Mouse (Mus musculus): ENCODE data around the gene Ccdc163. TPM values are rescaled to one million over a fixed set of nuclear protein-coding genes. Genes with fewer than 3 reads are reported as not detected.
A peak's percentile ranks its signal among the peaks of the same experiment; 100 is the strongest.

The Ccdc163 gene
- polyA plus RNA-seq, 1 experiment from 2014 or later, result 10.7 TPM

DNA sequence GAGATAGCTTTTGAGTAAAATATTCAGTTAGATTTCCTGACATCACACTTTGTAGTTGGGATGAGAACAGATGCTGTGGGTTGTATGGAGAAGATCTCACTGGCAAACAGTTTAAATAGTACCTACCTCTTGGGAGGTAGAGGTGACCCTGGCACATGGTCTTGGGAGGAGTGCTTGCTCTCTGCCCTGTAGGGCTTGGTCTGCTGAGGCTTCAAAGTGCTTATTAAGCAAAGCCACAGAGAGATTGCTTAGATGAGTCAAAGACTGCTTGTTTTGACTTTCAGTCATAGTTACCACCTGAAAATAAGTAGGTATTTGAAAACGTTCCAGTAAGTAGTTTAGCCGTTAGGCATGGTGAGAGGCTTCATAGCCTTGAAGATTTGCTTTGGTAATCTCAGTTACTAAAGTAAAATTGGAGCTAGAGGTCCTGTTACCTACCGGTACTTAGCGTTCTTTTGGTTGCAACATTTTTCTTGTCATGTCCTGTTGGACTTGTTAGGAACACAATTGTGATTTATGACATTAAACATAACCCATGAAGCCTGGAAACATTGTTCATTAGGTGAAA, 18.9 kb upstream of the Ccdc163 start:
- no peak overlapping the region for H3K4me2 ChIP-seq (ENCODE audit: low read length)
- 91% methylated on average over 4 of the region's 4 CpGs for WGBS
- no peaks in the 10 kb centered on the region for H3K27me3 ChIP-seq (ENCODE audit: control insufficient read depth, insufficient read depth, low read depth, low read length)
- no peak for ATAC-seq
- H3K9ac ChIP-seq (ENCODE audit: low read depth, low read length), result no peak overlapping the region
- no peaks in the 10 kb centered on the region for H3K9me3 ChIP-seq (replicated peaks; ENCODE audit: control insufficient read depth, low read length, poor library complexity, severe bottlenecking)
- H3K4me3 ChIP-seq (ENCODE audit: low read depth, low read length), result no peak overlapping the region
- 0 out of 2 replicates have a peak, but pooled peaks cover 8% of the 10 kb centered on the region for H3K36me3 ChIP-seq (ENCODE audit: control insufficient read depth, insufficient read depth, low read length)
- no peak overlapping the region for H3K27ac ChIP-seq (ENCODE audit: low read length)
- H3K4me1 ChIP-seq (ENCODE audit: control insufficient read depth, insufficient read depth, low read length), result peaks cover 11% of the 10 kb centered on the region

DNA sequence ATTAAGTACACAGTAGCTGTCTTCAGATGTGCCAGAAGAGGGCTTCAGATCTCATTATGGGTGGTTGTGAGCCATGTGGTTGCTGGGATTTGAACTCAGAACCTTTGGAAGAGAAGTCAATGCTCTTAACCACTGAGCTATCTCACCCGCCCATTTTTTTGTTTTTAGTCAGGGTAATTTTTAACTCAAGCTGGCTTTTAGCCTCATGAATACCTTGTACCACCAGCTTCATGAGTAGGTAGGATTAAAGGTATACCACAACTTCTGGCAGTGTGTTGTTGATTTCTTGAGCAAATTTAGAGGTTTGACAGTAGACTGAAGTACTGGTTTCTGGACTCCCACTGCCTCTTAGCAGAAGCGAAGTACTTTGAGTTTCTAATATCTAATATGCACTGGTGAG, 16.2 kb upstream of the Ccdc163 start:
- Histone ChIP-seq H3K9ac (ENCODE audit: low read depth, low read length) (no peak overlapping the region), H3K9me3 (replicated peaks; ENCODE audit: control insufficient read depth, low read length, poor library complexity, severe bottlenecking) (no peaks in the 10 kb centered on the region), H3K4me3 (ENCODE audit: low read depth, low read length) (no peak overlapping the region), H3K27me3 (ENCODE audit: control insufficient read depth, insufficient read depth, low read depth, low read length) (no peaks in the 10 kb centered on the region), H3K36me3 (ENCODE audit: control insufficient read depth, insufficient read depth, low read length) (peaks cover 12% of the 10 kb centered on the region; the same call in 1 of the 2 replicates), H3K4me1 (ENCODE audit: control insufficient read depth, insufficient read depth, low read length) (peaks cover under 1% of the 10 kb centered on the region; the same call in 1 of the 2 replicates), H3K27ac (ENCODE audit: low read length) (no peak overlapping the region), H3K4me2 (ENCODE audit: low read length) (no peak overlapping the region)
- WGBS, result 89% methylated on average over 2 of the region's 2 CpGs
- no peak for ATAC-seq

- H3K4me2 ChIP-seq (ENCODE audit: low read length), result no peak overlapping the region
- H3K27ac ChIP-seq (ENCODE audit: low read length), result no peak overlapping the region
- 83% methylated on average over 2 of the region's 2 CpGs for WGBS
- no peak overlapping the region for H3K4me3 ChIP-seq (ENCODE audit: low read depth, low read length)
- no peaks in the 10 kb centered on the region for H3K27me3 ChIP-seq (ENCODE audit: control insufficient read depth, insufficient read depth, low read depth, low read length)
- ATAC-seq, result no peak
- H3K4me1 ChIP-seq (ENCODE audit: control insufficient read depth, insufficient read depth, low read length), result no peaks in the 10 kb centered on the region
- peaks cover 17% of the 10 kb centered on the region; the same call in 1 of the 2 replicates for H3K36me3 ChIP-seq (ENCODE audit: control insufficient read depth, insufficient read depth, low read length)
- H3K9ac ChIP-seq (ENCODE audit: low read depth, low read length), result no peak overlapping the region
- H3K9me3 ChIP-seq (replicated peaks; ENCODE audit: control insufficient read depth, low read length, poor library complexity, severe bottlenecking), result no peaks in the 10 kb centered on the region
These were observed 14.5 kb upstream of the Ccdc163 start for GRCm38 (mm10) chr4:116693785-116694184.

DNA sequence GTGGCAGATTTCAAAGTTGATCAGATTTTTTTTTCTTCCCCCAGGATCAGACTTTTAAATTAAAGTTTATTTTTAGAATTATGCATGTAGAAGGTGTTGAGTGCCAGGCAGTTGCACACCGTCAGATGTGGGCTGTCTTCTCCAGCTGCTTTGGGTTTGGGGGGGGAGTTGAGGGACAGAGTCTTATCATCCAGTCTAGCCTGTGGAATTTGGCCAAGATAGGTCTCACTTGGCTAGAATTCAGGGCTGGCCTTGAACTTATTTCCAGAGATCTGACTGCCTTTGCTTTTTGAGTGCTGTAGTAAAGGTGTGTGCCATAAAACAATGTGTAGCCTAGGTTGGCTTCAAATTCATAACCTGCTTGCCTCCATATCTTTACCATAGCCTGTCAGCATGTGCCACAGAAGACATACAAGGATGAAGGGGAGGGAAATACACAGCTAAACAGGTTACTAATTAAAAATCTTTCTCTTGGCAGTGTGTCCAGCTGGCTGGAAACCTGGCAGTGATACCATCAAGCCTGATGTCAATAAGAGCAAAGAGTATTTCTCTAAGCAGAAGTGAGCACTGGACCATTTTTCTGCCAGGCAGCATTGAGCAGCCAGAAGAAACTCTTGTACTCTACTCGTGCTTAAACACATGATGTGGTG, 9.5 kb upstream of the Ccdc163 start:
- WGBS, result 76% methylated on average over 2 of the region's 2 CpGs
- Histone ChIP-seq H3K4me2 (ENCODE audit: low read length) (no peak overlapping the region), H3K27me3 (ENCODE audit: control insufficient read depth, insufficient read depth, low read depth, low read length) (no peaks in the 10 kb centered on the region), H3K9ac (ENCODE audit: low read depth, low read length) (no peak overlapping the region), H3K27ac (ENCODE audit: low read length) (no peak overlapping the region), H3K4me1 (ENCODE audit: control insufficient read depth, insufficient read depth, low read length) (no peaks in the 10 kb centered on the region), H3K4me3 (ENCODE audit: low read depth, low read length) (no peak overlapping the region), H3K36me3 (ENCODE audit: control insufficient read depth, insufficient read depth, low read length) (peaks cover 10% of the 10 kb centered on the region; the same call in 1 of the 2 replicates), H3K9me3 (replicated peaks; ENCODE audit: control insufficient read depth, low read length, poor library complexity, severe bottlenecking) (no peaks in the 10 kb centered on the region)
- ATAC-seq, result no peak

DNA sequence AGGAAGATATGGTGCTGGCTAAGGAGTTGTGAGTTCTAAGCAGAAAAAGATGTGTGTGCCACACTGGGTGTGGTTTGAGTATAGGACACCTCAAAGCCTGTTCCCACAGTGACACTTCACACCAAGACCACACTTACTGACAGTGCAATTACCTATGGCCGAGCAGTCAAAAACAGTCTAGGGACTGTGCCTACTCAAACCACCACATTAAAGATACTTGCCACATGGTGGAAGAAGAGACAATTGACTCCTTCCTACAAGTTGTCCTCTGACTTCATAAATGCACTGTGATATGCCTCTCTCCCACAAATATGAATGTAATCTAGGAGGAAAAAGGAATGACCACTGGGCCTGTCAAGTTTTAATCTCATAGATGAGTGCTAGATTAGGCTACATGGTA, 7.3 kb upstream of the Ccdc163 start:
- Histone ChIP-seq H3K36me3 (ENCODE audit: control insufficient read depth, insufficient read depth, low read length) (0 out of 2 replicates have a peak, but pooled peaks cover 4% of the 10 kb centered on the region), H3K9me3 (replicated peaks; ENCODE audit: control insufficient read depth, low read length, poor library complexity, severe bottlenecking) (no peaks in the 10 kb centered on the region), H3K4me1 (ENCODE audit: control insufficient read depth, insufficient read depth, low read length) (no peaks in the 10 kb centered on the region), H3K9ac (ENCODE audit: low read depth, low read length) (no peak overlapping the region), H3K27me3 (ENCODE audit: control insufficient read depth, insufficient read depth, low read depth, low read length) (no peaks in the 10 kb centered on the region), H3K27ac (ENCODE audit: low read length) (no peak overlapping the region), H3K4me3 (ENCODE audit: low read depth, low read length) (no peak overlapping the region), H3K4me2 (ENCODE audit: low read length) (no peak overlapping the region)
- 97% methylated on average over 1 of the region's 1 CpGs for WGBS
- ATAC-seq, result no peak

- Histone ChIP-seq H3K9ac (ENCODE audit: low read depth, low read length) (no peak overlapping the region), H3K36me3 (ENCODE audit: control insufficient read depth, insufficient read depth, low read length) (no peaks in the 10 kb centered on the region), H3K4me3 (ENCODE audit: low read depth, low read length) (no peak overlapping the region), H3K27me3 (ENCODE audit: control insufficient read depth, insufficient read depth, low read depth, low read length) (no peaks in the 10 kb centered on the region), H3K4me2 (ENCODE audit: low read length) (no peak overlapping the region), H3K27ac (ENCODE audit: low read length) (no peak overlapping the region), H3K4me1 (ENCODE audit: control insufficient read depth, insufficient read depth, low read length) (peaks cover 1% of the 10 kb centered on the region), H3K9me3 (replicated peaks; ENCODE audit: control insufficient read depth, low read length, poor library complexity, severe bottlenecking) (no peaks in the 10 kb centered on the region)
- no peak for ATAC-seq
- 38% methylated on average over 6 of the region's 6 CpGs for WGBS
These were observed 4.5 kb upstream of the Ccdc163 start for GRCm38 (mm10) chr4:116703804-116704203.

DNA sequence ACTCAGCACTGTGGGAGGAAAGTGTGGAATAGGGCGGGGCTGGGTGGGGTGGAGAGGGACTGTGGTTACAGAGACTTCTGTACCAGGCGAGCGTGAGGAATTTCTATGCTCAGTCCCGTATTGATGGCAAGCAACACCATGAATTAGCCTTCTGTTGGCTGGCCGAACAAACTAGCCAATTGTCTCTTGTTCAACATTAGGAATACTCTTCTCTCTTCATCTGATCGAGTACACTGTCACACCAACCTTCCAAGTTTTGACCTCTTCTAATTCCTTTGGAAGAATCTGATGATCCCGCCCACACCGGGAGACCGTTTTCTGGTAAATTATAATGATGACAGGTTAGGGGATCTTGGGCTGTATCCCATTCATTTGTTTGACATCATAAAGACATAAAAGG, 643 bp upstream of the Ccdc163 start:
- peak overlapping the region; percentile 75; the same call in 1 of the 2 replicates for H3K27ac ChIP-seq (ENCODE audit: low read length)

DNA sequence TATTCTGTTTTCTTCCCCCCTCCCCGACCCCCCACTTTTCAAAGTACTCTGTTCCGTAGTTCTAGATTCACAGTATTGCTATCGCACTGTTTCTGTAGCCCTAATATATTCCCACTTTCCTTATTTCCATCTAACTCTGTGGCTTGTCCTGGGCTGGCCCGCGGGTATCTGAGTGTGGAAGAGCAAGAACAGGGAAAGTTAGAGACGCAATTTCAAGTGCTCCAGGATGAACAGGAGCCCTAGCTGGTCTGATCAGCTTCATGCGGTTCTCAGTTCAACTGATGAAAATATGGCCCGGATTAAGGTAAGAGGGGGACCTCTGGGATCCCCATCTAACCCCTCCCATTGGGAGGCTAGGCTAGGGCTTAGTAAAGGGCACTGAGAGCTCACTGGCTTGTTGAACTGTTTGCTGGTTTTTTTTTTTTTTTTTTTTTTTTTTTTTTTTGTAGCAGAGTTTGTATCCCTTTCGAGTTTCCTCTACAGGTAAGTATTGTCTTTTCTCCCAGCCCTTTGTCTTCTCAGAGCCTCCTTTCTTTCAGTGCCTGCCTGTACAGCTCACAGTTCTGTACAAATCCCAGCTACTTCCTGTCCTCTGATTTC, 582 bp downstream of the Ccdc163 start:
- Histone ChIP-seq H3K9ac (ENCODE audit: low read depth, low read length) (peak overlapping the region; percentile 53), H3K4me3 (ENCODE audit: low read depth, low read length) (peak overlapping the region; percentile 55)
- WGBS, result 3% methylated on average over 9 of the region's 9 CpGs

More for the DNA sequence above, 643 bp upstream of the Ccdc163 start:
- no peaks in the 10 kb centered on the region for H3K36me3 ChIP-seq (ENCODE audit: control insufficient read depth, insufficient read depth, low read length)
- no peaks in the 10 kb centered on the region for H3K9me3 ChIP-seq (replicated peaks; ENCODE audit: control insufficient read depth, low read length, poor library complexity, severe bottlenecking)
- H3K27me3 ChIP-seq (ENCODE audit: control insufficient read depth, insufficient read depth, low read depth, low read length), result no peaks in the 10 kb centered on the region
- 20% methylated on average over 9 of the region's 9 CpGs for WGBS
- peak overlapping the region; percentile 70 for H3K9ac ChIP-seq (ENCODE audit: low read depth, low read length)
- peak overlapping the region; percentile 55 for H3K4me3 ChIP-seq (ENCODE audit: low read depth, low read length)
- peak overlapping the region; percentile 62 for H3K4me2 ChIP-seq (ENCODE audit: low read length)
- peak; percentile 9; the same call in 1 of the 2 replicates for ATAC-seq
- H3K4me1 ChIP-seq (ENCODE audit: control insufficient read depth, insufficient read depth, low read length), result peaks cover 6% of the 10 kb centered on the region

DNA sequence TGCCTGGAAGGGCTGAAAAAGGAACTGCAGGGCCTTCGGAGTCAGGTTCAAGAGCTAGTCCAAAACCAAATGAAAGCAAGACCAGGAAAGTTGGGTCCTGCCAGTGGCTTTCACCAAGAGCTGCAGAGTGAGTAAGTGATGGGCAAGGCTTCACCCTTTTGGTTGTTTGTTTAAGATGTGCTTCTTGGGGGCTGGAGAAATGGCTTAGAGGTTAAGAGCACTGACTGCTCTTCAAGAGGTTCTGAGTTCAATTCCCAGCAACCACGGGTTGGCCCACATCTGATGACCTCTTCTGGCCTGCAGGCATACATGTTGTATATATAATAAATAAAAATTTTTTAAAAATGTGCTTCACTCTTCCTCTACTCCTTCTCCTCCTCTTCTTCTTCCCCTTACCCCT, 1.8 kb downstream of the Ccdc163 start:
- WGBS, result 93% methylated on average over 2 of the region's 2 CpGs
- no peaks in the 10 kb centered on the region for H3K9me3 ChIP-seq (replicated peaks; ENCODE audit: control insufficient read depth, low read length, poor library complexity, severe bottlenecking)
- H3K27ac ChIP-seq (ENCODE audit: low read length), result no peak overlapping the region
- no peak overlapping the region for H3K4me3 ChIP-seq (ENCODE audit: low read depth, low read length)
- H3K27me3 ChIP-seq (ENCODE audit: control insufficient read depth, insufficient read depth, low read depth, low read length), result no peaks in the 10 kb centered on the region
- no peak for ATAC-seq
- H3K9ac ChIP-seq (ENCODE audit: low read depth, low read length), result no peak overlapping the region
- no peaks in the 10 kb centered on the region for H3K36me3 ChIP-seq (ENCODE audit: control insufficient read depth, insufficient read depth, low read length)
- peaks cover 6% of the 10 kb centered on the region for H3K4me1 ChIP-seq (ENCODE audit: control insufficient read depth, insufficient read depth, low read length)
- H3K4me2 ChIP-seq (ENCODE audit: low read length), result no peak overlapping the region

More for the DNA sequence above, 582 bp downstream of the Ccdc163 start:
- peak; percentile 34 for ATAC-seq
- H3K9me3 ChIP-seq (replicated peaks; ENCODE audit: control insufficient read depth, low read length, poor library complexity, severe bottlenecking), result no peaks in the 10 kb centered on the region
- no peaks in the 10 kb centered on the region for H3K36me3 ChIP-seq (ENCODE audit: control insufficient read depth, insufficient read depth, low read length)
- no peaks in the 10 kb centered on the region for H3K27me3 ChIP-seq (ENCODE audit: control insufficient read depth, insufficient read depth, low read depth, low read length)
- H3K27ac ChIP-seq (ENCODE audit: low read length), result no peak overlapping the region
- peaks cover 6% of the 10 kb centered on the region for H3K4me1 ChIP-seq (ENCODE audit: control insufficient read depth, insufficient read depth, low read length)
- H3K4me2 ChIP-seq (ENCODE audit: low read length), result peak overlapping the region; percentile 91

Measured in midbrain, embryonic 16.5 days (tissue).